Mouse (Mus musculus): ENCODE data around the gene Psmb8. TPM values are rescaled to one million over a fixed set of nuclear protein-coding genes. Genes with fewer than 3 reads are reported as not detected.
"Not testable (repeated sequence)": the region's sequence is repeated elsewhere in the genome, so short reads cannot be mapped to it uniquely, and the experiment has no call there.

Psmb8 gene
- total RNA-seq, 2 experiments from 2014 or later, result 417 to 462 TPM

GRCm38 (mm10) chr17:34209680-34210079 is 12.2 kb downstream of the Psmb8 start:
- ATAC-seq (replicated peaks; ENCODE audit: poor library complexity, severe bottlenecking), result no peak

- ATAC-seq (replicated peaks; ENCODE audit: poor library complexity, severe bottlenecking), result peak; percentile 83
Observed at GRCm38 (mm10) chr17:34210599-34210998, 13.1 kb downstream of the Psmb8 start.

GRCm38 (mm10) chr17:34211746-34212365 is 14.3 kb downstream of the Psmb8 start:
- ATAC-seq (replicated peaks; ENCODE audit: poor library complexity, severe bottlenecking), result no peak

- no peak for ATAC-seq (replicated peaks; ENCODE audit: poor library complexity, severe bottlenecking)
Observed at GRCm38 (mm10) chr17:34213936-34214335, 16.4 kb downstream of the Psmb8 start.

- no peak for ATAC-seq (replicated peaks; ENCODE audit: poor library complexity, severe bottlenecking)
Observed at GRCm38 (mm10) chr17:34215176-34215575, 17.7 kb downstream of the Psmb8 start.

- ATAC-seq (replicated peaks; ENCODE audit: poor library complexity, severe bottlenecking), result no peak
Observed at GRCm38 (mm10) chr17:34217216-34217928, 19.9 kb downstream of the Psmb8 start.

GRCm38 (mm10) chr17:34217986-34218385 is 20.5 kb downstream of the Psmb8 start:
- no peak for ATAC-seq (replicated peaks; ENCODE audit: poor library complexity, severe bottlenecking)

GRCm38 (mm10) chr17:34218675-34219074 is 21.2 kb downstream of the Psmb8 start:
- ATAC-seq (replicated peaks; ENCODE audit: poor library complexity, severe bottlenecking), result no peak

GRCm38 (mm10) chr17:34219096-34219495 is 21.6 kb downstream of the Psmb8 start:
- not testable (repeated sequence) for ATAC-seq (replicated peaks; ENCODE audit: poor library complexity, severe bottlenecking)

GRCm38 (mm10) chr17:34219801-34220200 is 22.3 kb downstream of the Psmb8 start:
- not testable (repeated sequence) for ATAC-seq (replicated peaks; ENCODE audit: poor library complexity, severe bottlenecking)

- ATAC-seq (replicated peaks; ENCODE audit: poor library complexity, severe bottlenecking), result not testable (repeated sequence)
Observed at GRCm38 (mm10) chr17:34220401-34220800, 22.9 kb downstream of the Psmb8 start.

- ATAC-seq (replicated peaks; ENCODE audit: poor library complexity, severe bottlenecking), result no peak
Observed at GRCm38 (mm10) chr17:34224816-34225215, 27.3 kb downstream of the Psmb8 start.

- ATAC-seq (replicated peaks; ENCODE audit: poor library complexity, severe bottlenecking), result no peak
Observed at GRCm38 (mm10) chr17:34225426-34225825, 27.9 kb downstream of the Psmb8 start.

GRCm38 (mm10) chr17:34225911-34226310 is 28.4 kb downstream of the Psmb8 start:
- not testable (repeated sequence) for ATAC-seq (replicated peaks; ENCODE audit: poor library complexity, severe bottlenecking)

GRCm38 (mm10) chr17:34230971-34231370 is 33.5 kb downstream of the Psmb8 start:
- ATAC-seq (replicated peaks; ENCODE audit: poor library complexity, severe bottlenecking), result not testable (repeated sequence)

GRCm38 (mm10) chr17:34232021-34232420 is 34.5 kb downstream of the Psmb8 start:
- not testable (repeated sequence) for ATAC-seq (replicated peaks; ENCODE audit: poor library complexity, severe bottlenecking)

- peak; percentile 90 for ATAC-seq (replicated peaks; ENCODE audit: poor library complexity, severe bottlenecking)
Observed at GRCm38 (mm10) chr17:34234926-34235325, 37.4 kb downstream of the Psmb8 start.

GRCm38 (mm10) chr17:34236691-34237090 is 39.2 kb downstream of the Psmb8 start:
- no peak for ATAC-seq (replicated peaks; ENCODE audit: poor library complexity, severe bottlenecking)

GRCm38 (mm10) chr17:34237741-34238140 is 40.2 kb downstream of the Psmb8 start:
- no peak for ATAC-seq (replicated peaks; ENCODE audit: poor library complexity, severe bottlenecking)

GRCm38 (mm10) chr17:34238706-34239105 is 41.2 kb downstream of the Psmb8 start, which contains the start of gene H2-Ob:
Gene H2-Ob, plus strand, starts transcription at chr17:34238903.
- 0 out of 2 replicates have a peak, but pooled peaks have one; percentile 18 for ATAC-seq (replicated peaks; ENCODE audit: poor library complexity, severe bottlenecking)

- ATAC-seq (replicated peaks; ENCODE audit: poor library complexity, severe bottlenecking), result peak; percentile 71
Observed at GRCm38 (mm10) chr17:34239601-34240041, 42.1 kb downstream of the Psmb8 start.

- ATAC-seq (replicated peaks; ENCODE audit: poor library complexity, severe bottlenecking), result no peak
Observed at GRCm38 (mm10) chr17:34240366-34240765, 42.8 kb downstream of the Psmb8 start.

Measured in granulocyte monocyte progenitor cell, adult 5-6 weeks (primary cell).